Mouse (Mus musculus) midbrain, embryonic 15.5 days (tissue): ENCODE results near the gene Rpl24. TPM values are rescaled to one million over a fixed set of nuclear protein-coding genes. Genes with fewer than 3 reads are reported as not detected.
"Not testable (repeated sequence)": the region's sequence is repeated elsewhere in the genome, so short reads cannot be mapped to it uniquely, and the experiment has no call there.

Experiments used
- ATAC-seq: fragments of 200-750 bp; cut with Nextera tagmentation; replicated peaks from 2 replicates; pipeline ENCODE4 v1.8.0; 2017; ENCODE audit warnings: moderate TSS enrichment
- H3K27ac ChIP-seq: fragments of 300-500 bp; sonication (generic); 2 replicates; pipeline ENCODE4 v1.5.1; 2015; ENCODE audit warnings: mild to moderate bottlenecking, inconsistent platforms
- H3K27me3 ChIP-seq: fragments of 300-500 bp; sonication (generic); replicated peaks from 2 replicates; pipeline ENCODE4 v1.6.1; 2015; ENCODE audit warnings: inconsistent platforms
- H3K36me3 ChIP-seq: fragments of 300-500 bp; sonication (generic); replicated peaks from 2 replicates; pipeline ENCODE4 v1.6.1; 2015; ENCODE audit warnings: inconsistent platforms
- H3K4me1 ChIP-seq: fragments of 300-500 bp; sonication (generic); 2 replicates; pipeline ENCODE4 v1.6.1; 2015; ENCODE audit warnings: inconsistent platforms
- H3K4me2 ChIP-seq: fragments of 300-500 bp; sonication (generic); 2 replicates; pipeline ENCODE4 v1.6.1; 2015; ENCODE audit warnings: inconsistent platforms, mild to moderate bottlenecking, moderate library complexity
- H3K4me3 ChIP-seq: fragments of 300-500 bp; sonication (generic); 2 replicates; pipeline ENCODE4 v1.5.1; 2015; ENCODE audit warnings: mild to moderate bottlenecking, inconsistent platforms
- H3K9ac ChIP-seq: fragments of 300-500 bp; sonication (generic); 2 replicates; pipeline ENCODE4 v1.6.1; 2015; ENCODE audit warnings: mild to moderate bottlenecking, inconsistent platforms
- H3K9me3 ChIP-seq: fragments of 300-500 bp; sonication (generic); 2 replicates; pipeline ENCODE4 v1.6.1; 2016; ENCODE audit warnings: inconsistent platforms
- WGBS: fragments of 180-500 bp; shearing (Covaris S2); methylation state at CpG from one replicate; pipeline ENCODE4 v1.1.7; 2015; ENCODE audit warnings: mixed read lengths; 5-methylcytosine and 5-hydroxymethylcytosine counted together
- polyA plus RNA-seq: library from polyadenylated mRNA; unstranded; fragments of >200 nt; fragmentation: Nextera tagmentation; extraction: Ambion mirVana; gene quantifications from 2 replicates; pipeline ENCODE4 v1.2.1, GENCODE M21; 2015

The Rpl24 gene
- 415 and 447 TPM in 2 replicates for polyA plus RNA-seq

DNA sequence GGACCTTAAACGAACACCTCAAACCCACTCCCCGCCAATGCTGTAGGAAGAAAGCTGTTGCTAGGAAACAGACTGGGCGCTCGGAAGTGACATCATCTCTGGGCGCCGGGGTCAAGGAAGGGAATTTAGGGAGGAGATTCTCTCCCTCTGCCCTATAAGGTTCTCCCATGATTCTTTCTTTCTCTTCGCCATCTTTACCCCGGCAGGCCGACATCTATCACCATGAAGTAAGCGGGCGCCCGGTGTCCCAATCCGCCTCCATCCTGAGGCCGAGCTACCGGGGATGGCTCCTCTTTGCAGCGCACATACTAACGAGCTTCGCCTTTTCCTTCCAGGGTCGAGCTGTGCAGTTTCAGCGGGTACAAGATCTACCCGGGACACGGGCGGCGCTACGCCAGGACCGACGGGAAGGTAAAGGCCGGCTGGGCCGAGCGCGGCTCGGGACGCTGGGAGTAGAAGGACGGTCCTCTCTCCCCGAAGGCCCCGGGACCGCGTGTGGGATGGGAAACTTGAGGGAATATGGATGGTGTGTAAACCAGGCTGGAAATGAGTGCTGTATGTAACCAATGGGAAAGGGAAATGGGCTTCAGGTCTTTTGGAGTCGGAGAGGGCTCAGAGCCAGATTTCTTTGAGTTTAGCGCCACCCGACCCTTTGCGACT lies at the start of gene Rpl24:
TSS of gene Rpl24 (plus strand) at position 64 of the 660 bp plus-strand sequence.
- H3K4me3 ChIP-seq: peak within 1 kb of the TSS; percentile 86
- H3K27ac ChIP-seq: peak within 1 kb of the TSS; percentile 84
- H3K4me2 ChIP-seq: peak within 1 kb of the TSS; percentile 84
- H3K36me3 ChIP-seq: peaks cover 18% of the 10 kb centered on the region
- H3K27me3 ChIP-seq: no peaks in the 10 kb centered on the region
- no peaks in the 10 kb centered on the region for H3K9me3 ChIP-seq
- WGBS: under 1% methylated on average over 42 of the region's 42 CpGs
- H3K9ac ChIP-seq: peak within 1 kb of the TSS; percentile 92
- peak; percentile 96 for ATAC-seq
- H3K4me1 ChIP-seq: peaks cover 26% of the 10 kb centered on the region

DNA sequence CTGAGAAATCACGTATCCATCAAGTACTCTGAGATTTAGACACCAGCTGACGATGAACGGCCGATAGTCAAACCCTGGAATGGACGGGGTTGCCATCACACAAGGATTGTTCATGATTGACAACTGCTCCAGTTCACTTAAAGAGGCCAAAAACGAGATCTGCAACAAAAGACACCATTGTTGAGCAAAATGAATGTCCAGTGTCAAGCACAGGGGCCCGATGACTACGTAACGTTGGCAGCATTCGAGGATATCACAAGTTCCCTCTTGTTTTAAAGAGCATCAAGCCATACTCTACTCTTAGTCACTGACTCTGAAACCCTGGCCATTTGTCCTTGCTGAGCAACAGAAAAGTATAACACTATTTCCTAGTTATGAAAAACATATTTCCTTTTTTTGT lies 44.0 kb upstream of the Rpl24 start:
- Histone ChIP-seq H3K27me3 (no peaks in the 10 kb centered on the region), H3K27ac (no peak overlapping the region), H3K9me3 (no peaks in the 10 kb centered on the region), H3K4me2 (no peak overlapping the region), H3K4me1 (no peaks in the 10 kb centered on the region), H3K36me3 (peaks cover 31% of the 10 kb centered on the region), H3K4me3 (no peak overlapping the region), H3K9ac (no peak overlapping the region)
- 93% methylated on average over 10 of the region's 10 CpGs for WGBS
- ATAC-seq: no peak

DNA sequence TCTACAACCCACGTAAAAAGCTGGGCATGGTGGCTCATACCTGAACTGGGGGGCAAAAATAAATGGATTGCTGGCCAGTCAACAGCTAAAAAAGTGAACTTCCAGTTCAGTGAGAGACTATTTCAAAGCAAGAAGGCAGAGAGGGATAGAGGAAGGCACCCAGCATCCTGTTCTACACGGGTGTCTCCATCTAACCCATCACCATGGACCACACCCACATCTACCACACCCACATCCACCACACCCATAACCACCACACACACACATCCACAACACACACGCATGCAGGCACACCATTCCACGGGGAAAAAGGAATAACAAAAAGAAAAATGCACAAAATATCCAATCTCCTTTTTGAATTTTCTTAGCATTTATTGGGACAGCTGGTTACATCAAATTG lies 42.1 kb upstream of the Rpl24 start:
- H3K27ac ChIP-seq: no peak overlapping the region
- ATAC-seq: no peak
- WGBS: 96% methylated on average over 4 of the region's 4 CpGs

DNA sequence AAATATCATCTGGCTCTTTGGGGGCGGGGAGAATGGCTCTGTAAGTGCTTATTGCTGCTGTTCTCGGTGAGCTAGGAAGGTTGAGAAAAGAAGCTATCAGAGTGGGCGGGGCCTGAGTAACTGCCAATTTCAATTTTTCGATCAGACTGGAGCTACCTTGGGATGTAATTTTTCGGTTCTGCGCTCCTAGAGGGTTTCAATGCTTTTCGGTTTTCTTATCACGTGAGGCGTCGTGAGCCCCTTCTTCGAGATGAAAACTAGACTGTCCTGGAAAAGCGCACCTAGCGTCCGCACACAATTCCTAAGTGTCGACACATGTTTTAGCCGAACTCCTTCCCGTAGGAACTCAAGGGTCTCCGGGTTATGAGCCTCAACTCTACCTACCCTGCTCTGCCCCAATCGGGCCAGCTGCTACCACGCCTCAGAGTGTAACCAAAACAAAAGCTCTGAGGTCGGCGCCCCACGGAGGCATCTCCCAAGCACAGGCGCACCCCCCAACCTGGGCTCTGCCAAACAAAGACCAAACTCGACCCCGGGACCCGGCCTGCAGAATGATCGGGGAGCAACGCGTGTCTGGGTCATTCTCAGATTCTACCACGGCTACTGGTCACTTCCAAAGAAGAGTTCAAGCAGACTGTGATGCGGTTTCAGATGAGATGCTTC lies 32.3 kb upstream of the Rpl24 start:
- peak; percentile 74 for ATAC-seq

More for the DNA sequence above, 42.1 kb upstream of the Rpl24 start:
- H3K36me3 ChIP-seq: peaks cover 23% of the 10 kb centered on the region
- H3K4me2 ChIP-seq: no peak overlapping the region
- H3K27me3 ChIP-seq: no peaks in the 10 kb centered on the region
- no peak overlapping the region for H3K9ac ChIP-seq
- no peaks in the 10 kb centered on the region for H3K9me3 ChIP-seq
- H3K4me1 ChIP-seq: no peaks in the 10 kb centered on the region
- no peak overlapping the region for H3K4me3 ChIP-seq

DNA sequence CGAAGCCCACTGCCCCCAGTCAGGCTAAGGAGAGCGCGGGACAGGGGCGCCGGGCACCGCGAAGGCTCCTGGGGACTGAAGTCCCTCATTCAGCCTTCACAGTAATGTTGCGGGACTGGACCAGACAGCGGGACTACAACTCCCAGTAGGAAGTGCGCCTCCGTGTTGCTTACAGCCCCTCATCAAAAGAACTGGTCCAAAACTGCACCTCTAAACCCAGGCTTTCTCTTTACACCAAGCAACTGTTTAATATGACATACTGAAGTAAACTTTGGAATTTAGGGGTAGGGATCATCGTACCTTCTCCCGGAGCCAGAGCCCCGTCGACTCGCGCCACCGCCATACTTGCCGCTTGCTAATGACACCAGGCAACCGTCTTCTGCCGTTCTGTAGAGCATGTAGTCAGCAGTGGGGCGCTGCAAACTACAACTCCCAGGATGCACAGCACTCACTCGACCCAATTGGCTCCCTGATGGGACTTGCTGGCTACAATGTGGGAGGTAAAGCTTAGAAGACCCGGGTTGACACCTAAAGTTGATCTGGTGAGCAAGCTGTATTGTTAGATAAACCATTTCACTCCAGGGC lies 31.5 kb upstream of the Rpl24 start, which contains the start of gene Cep97:
TSS of gene Cep97 (minus strand) at position 403 of the 585 bp plus-strand sequence.
- peak; percentile 99 for ATAC-seq
- 0% methylated on average over 24 of the region's 24 CpGs for WGBS

More for the DNA sequence above, 32.3 kb upstream of the Rpl24 start:
- H3K9ac ChIP-seq: peak overlapping the region; percentile 64
- H3K27me3 ChIP-seq: no peaks in the 10 kb centered on the region
- H3K4me1 ChIP-seq: peaks cover 8% of the 10 kb centered on the region; the same call in 1 of the 2 replicates
- H3K4me2 ChIP-seq: peak overlapping the region; percentile 73
- H3K9me3 ChIP-seq: no peaks in the 10 kb centered on the region
- peak overlapping the region; percentile 79 for H3K27ac ChIP-seq
- H3K4me3 ChIP-seq: peak overlapping the region; percentile 70
- no peaks in the 10 kb centered on the region for H3K36me3 ChIP-seq
- WGBS: under 1% methylated on average over 32 of the region's 32 CpGs

DNA sequence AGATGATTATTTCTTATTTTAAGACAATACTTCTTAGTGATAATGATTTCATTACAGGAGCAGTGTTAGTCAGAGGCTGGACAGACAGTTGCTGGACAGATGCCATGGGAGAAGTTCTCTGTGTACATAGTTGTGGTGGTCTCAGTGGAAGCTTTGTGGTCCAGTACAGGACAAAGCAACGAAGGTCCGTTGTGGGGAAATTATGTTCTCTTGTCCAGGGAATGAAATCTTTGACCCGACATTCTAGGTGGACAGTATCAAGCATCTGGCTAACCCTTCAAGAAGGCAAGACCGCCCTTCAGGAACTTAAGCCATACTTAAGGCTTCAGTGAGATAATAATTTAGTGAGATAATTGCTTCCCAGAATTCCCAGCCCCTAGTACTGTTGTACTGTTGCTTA lies 27.3 kb upstream of the Rpl24 start:
- Histone ChIP-seq H3K4me1 (peaks cover 2% of the 10 kb centered on the region; the same call in 1 of the 2 replicates), H3K4me3 (no peak overlapping the region), H3K9ac (no peak overlapping the region), H3K36me3 (no peaks in the 10 kb centered on the region), H3K4me2 (no peak overlapping the region), H3K9me3 (no peaks in the 10 kb centered on the region), H3K27me3 (no peaks in the 10 kb centered on the region), H3K27ac (no peak overlapping the region)
- ATAC-seq: no peak
- WGBS: 87% methylated on average over 4 of the region's 4 CpGs

More for the DNA sequence above, 31.5 kb upstream of the Rpl24 start, which contains the start of gene Cep97:
- no peaks in the 10 kb centered on the region for H3K36me3 ChIP-seq
- peak within 1 kb of the TSS; percentile 70 for H3K4me3 ChIP-seq
- peak within 1 kb of the TSS; percentile 79 for H3K27ac ChIP-seq
- H3K27me3 ChIP-seq: no peaks in the 10 kb centered on the region
- H3K9me3 ChIP-seq: no peaks in the 10 kb centered on the region
- H3K4me2 ChIP-seq: peak within 1 kb of the TSS; percentile 73
- H3K4me1 ChIP-seq: peaks cover 8% of the 10 kb centered on the region; the same call in 1 of the 2 replicates
- peak within 1 kb of the TSS; percentile 64 for H3K9ac ChIP-seq

DNA sequence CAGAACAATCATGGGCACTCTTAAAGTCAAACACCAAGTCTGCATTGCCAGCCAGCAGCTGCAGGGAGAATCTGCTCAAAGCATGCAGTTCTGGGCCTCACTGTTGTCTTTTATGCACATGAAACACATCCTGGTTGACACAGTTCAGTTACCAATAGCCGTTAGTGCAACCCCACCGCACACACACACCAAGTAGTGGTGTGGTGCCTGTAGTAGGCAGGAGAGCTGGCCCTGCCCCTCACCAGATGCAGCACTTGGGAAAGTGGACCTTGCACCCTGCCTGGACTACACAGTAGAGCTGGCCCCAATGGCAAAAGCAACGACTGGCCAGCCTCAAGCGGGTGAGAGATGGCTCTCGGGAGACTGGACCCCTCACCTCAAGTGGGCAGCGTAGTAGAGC lies 26.4 kb upstream of the Rpl24 start:
- H3K4me1 ChIP-seq: peaks cover 2% of the 10 kb centered on the region; the same call in 1 of the 2 replicates
- 84% methylated on average over 6 of the region's 6 CpGs for WGBS
- H3K4me2 ChIP-seq: no peak overlapping the region
- no peak overlapping the region for H3K27ac ChIP-seq
- no peaks in the 10 kb centered on the region for H3K27me3 ChIP-seq
- no peak overlapping the region for H3K9ac ChIP-seq
- H3K4me3 ChIP-seq: no peak overlapping the region
- no peak for ATAC-seq
- H3K36me3 ChIP-seq: no peaks in the 10 kb centered on the region
- no peaks in the 10 kb centered on the region for H3K9me3 ChIP-seq

DNA sequence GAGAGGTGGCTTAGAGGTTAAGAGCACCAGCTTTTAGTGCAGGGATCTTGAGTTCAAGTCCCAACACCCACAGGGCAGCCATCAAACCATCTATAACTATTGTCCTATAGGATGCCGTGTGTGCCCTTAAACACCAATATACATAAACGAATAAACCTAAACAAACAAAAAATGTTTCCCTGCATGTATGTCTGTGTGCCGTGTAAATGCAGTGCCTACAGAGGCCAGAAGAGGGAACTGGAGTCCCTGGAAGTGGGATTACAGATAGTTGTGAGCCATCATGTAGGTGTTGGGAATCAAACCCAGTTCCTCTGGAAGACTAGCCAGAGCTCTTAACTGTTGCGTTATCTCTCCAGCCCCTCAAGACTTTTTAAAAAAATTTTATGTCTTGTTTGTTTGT lies 25.3 kb upstream of the Rpl24 start:
- Histone ChIP-seq H3K4me1 (no peaks in the 10 kb centered on the region), H3K4me3 (no peak overlapping the region), H3K4me2 (no peak overlapping the region), H3K27me3 (no peaks in the 10 kb centered on the region), H3K36me3 (no peaks in the 10 kb centered on the region), H3K27ac (no peak overlapping the region), H3K9ac (no peak overlapping the region), H3K9me3 (no peaks in the 10 kb centered on the region)
- ATAC-seq: no peak
- WGBS: 91% methylated on average over 4 of the region's 4 CpGs

DNA sequence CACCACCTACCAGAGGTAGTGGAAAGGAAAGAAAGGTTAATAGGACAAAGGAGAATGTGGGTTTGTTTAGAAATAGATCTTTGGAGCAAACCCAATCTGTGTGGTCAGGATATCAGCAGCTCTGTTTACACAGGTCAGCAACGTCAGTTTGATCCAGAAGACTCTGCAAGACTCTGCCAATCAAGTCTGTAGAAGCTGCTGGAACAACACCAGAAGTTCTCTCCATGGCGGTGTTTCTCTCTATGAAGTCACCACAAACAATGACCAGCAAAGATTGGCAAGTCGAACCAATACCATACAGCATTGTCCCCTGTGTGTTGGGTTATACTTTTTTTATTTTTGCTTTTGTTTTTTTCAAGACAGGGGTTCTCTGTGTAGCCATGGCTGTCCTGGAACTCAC lies 18.8 kb upstream of the Rpl24 start:
- no peaks in the 10 kb centered on the region for H3K27me3 ChIP-seq
- ATAC-seq: no peak
- WGBS: 84% methylated on average over 3 of the region's 3 CpGs

DNA sequence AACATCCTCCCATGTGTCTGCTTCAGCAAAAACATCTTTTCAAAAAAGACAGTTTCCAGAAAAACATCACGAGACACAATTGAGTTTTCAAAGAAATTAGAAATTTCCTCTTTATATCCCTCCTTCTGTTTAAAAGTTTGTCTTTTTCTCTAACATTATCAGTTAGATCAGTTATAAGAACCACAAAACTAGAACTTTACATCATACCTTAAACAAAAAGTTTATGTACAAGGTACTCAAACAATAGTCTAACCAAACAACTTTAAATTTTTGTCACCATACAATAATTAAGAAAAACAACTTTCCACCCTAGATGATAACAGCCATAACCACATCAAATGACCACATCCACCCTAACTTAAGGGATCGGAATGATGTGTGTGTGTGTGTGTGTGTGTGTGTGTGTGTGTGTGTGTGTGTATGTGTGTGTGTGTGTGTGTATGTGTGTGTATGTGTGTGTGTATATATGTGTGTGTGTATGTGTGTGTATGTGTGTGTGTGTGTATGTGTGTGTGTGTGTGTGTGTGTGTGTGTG lies 18.1 kb upstream of the Rpl24 start:
- H3K9me3 ChIP-seq, H3K27ac ChIP-seq, H3K36me3 ChIP-seq, H3K9ac ChIP-seq, H3K27me3 ChIP-seq, H3K4me1 ChIP-seq, ATAC-seq, H3K4me3 ChIP-seq, H3K4me2 ChIP-seq: not testable (repeated sequence)
- 84% methylated on average over 2 of the region's 2 CpGs for WGBS

More for the DNA sequence above, 18.8 kb upstream of the Rpl24 start:
- H3K4me2 ChIP-seq: no peak overlapping the region
- no peak overlapping the region for H3K9ac ChIP-seq
- no peaks in the 10 kb centered on the region for H3K9me3 ChIP-seq
- no peak overlapping the region for H3K27ac ChIP-seq
- H3K4me3 ChIP-seq: no peak overlapping the region
- no peaks in the 10 kb centered on the region for H3K36me3 ChIP-seq
- H3K4me1 ChIP-seq: no peaks in the 10 kb centered on the region

DNA sequence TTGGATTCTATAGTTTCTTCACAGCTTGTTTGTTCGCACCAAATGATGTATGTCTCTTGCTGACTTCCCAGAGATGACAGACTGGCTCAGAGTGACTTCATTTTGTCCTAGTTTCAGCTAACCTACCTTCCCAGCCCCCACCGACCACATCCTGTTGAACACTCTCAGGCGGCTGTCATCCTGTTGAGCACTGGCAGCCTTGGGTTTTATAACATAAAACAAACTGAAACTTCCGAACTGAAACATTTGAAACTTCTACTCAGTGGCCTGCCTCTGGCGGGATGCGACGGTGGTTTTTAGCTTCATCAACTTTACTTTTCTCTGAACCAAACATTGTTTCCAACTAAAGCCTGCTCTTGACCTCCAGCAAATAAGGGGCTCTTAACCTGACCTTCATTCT lies 17.1 kb upstream of the Rpl24 start:
- no peak overlapping the region for H3K27ac ChIP-seq
- H3K27me3 ChIP-seq: no peaks in the 10 kb centered on the region
- no peak for ATAC-seq
- no peak overlapping the region for H3K9ac ChIP-seq
- H3K4me2 ChIP-seq: no peak overlapping the region
- WGBS: 72% methylated on average over 7 of the region's 7 CpGs
- H3K36me3 ChIP-seq: no peaks in the 10 kb centered on the region
- H3K4me1 ChIP-seq: no peaks in the 10 kb centered on the region
- H3K4me3 ChIP-seq: no peak overlapping the region
- no peaks in the 10 kb centered on the region for H3K9me3 ChIP-seq

DNA sequence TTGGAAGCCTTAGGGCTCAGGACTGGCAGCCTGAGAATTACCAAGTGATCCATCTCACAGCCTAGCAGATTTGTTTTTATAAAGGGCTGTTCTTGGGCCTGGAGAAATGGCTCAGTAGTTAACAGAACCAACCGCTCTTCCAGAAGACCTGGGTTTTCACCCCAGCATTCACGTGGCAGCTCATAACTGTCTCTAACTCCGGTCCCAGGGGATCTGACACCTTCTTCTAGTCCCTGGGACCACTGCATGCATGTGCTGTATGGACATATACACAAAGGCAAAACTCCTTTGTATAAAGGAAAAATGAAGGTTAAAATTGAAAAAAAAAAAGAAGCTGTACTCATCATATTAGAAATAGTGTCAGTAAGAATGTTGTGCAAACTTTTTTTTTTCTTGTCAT lies 15.6 kb upstream of the Rpl24 start:
- Histone ChIP-seq H3K36me3 (no peaks in the 10 kb centered on the region), H3K27me3 (no peaks in the 10 kb centered on the region), H3K4me2 (no peak overlapping the region), H3K9ac (no peak overlapping the region), H3K27ac (no peak overlapping the region), H3K9me3 (no peaks in the 10 kb centered on the region), H3K4me3 (no peak overlapping the region), H3K4me1 (no peaks in the 10 kb centered on the region)
- 73% methylated on average over 3 of the region's 3 CpGs for WGBS
- ATAC-seq: 0 out of 2 replicates have a peak, but pooled peaks have one; percentile 33
